Mouse (Mus musculus): Measurements from ENCODE around the gene Peli2.

- TF ChIP-seq CTCF (IDR thresholded peaks at IDR 0.05; ENCODE audit: control insufficient read depth, insufficient read depth, insufficient replicate concordance, low read depth, low read length) (no peak), POLR2A (IDR thresholded peaks at IDR 0.05; ENCODE audit: control insufficient read depth, low read depth, low read length) (no peak)
These were observed 57.8 kb downstream of the Peli2 start for GRCm38 (mm10) chr14:48178304-48178995.

Data from testis, adult 2 months (tissue).